Mouse (Mus musculus): Measurements from ENCODE around the gene Tnfsf9.

DNA sequence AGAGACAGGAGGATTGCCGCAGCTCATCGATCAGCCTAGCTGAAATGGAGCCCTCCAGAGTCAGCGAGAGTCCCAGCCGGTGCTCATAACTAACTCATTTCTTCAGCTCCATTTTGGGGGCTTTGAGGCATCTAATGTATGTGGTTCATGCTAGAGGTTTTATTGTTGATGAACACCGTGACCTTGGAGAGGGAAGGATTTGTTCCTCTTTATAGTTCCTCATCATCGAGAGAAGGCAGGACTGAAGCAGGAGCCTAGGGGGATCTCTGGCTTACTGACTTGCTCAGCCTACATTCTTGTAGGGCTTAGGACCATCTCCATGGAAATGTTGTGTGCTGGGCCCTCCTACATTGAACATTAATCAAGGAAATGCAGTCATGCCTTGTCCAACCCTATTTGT is 47.9 kb downstream of the Tnfsf9 start:
- TF ChIP-seq GATA1 (IDR thresholded peaks at IDR 0.05; ENCODE audit: low read length) (no peak), TAL1 (IDR thresholded peaks at IDR 0.05; ENCODE audit: low read length) (no peak)
